Mouse (Mus musculus) ovary, adult 18-20 months (tissue): ENCODE measurements around the gene Krtap10-4.
"Not testable (repeated sequence)": the region's sequence is repeated elsewhere in the genome, so short reads cannot be mapped to it uniquely, and the experiment has no call there.

ENCODE experiments used
- DNase-seq: peaks from one replicate; pipeline ENCODE4 v3.0.0; 2022; ENCODE audit warnings: low spot score, mixed read lengths

Krtap10-4 gene

DNA sequence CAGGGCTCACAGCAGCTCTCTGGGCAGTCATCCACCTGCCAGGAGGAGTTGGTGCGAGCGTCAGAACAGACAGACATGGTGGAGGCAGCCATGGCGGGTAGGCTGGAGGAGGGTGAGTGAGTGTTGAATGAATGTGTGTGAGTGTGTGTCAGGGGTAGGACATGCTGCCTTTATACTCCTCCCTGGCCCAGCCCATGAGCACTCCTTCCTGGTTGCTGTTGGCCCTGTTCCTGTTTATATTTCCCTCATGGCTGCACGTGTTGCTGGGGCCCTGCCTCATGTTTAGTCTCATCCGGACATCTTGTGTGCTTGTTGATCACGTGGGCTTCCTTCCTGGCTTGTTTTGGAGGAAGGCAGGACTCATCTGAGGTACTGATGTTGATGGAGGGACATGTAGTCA is at the start of gene Krtap10-4:
Gene Krtap10-4 (minus strand): TSS at position 145 of the 400 bp plus-strand sequence.
- no peak for DNase-seq

DNA sequence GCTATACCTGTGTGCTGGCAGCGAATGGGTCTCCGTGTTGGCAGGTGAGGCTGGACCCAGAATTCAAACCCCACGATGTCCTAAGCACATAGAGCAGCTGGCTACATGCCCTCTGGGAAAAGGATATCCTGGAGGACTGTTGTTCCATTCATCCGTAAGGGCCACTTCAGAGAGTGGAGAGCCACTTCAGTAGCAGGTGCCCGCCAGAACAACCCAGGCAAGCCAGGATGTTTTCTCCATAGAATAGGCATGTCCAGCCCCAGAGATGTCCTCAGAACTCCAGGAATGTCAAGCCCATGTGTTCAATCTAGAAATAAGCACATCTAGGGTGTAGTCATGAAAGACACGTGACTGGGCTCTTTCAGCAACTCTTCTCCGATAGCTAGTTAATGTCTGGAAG is 42.8 kb upstream of the Krtap10-4 start:
- DNase-seq, result no peak

DNA sequence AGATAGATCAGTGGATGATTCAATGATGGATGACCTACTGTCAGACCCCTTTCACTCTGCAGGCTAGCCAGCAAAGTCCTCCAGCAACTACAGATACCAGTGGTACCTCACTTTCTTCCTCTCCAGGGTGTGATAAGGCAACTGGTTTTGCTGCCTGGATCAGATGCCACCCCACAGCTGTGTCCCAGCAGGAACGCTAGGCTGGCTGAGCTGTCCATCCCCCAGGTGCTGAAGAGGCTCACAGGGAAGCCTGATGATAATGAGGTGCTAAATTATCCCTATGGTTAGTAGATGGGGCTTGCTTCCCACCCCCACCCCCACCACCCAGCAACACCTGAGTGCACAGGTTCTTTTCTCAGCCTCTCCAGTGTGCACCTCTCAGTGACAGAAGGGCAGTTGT is 40.7 kb upstream of the Krtap10-4 start:
- DNase-seq, result no peak

DNA sequence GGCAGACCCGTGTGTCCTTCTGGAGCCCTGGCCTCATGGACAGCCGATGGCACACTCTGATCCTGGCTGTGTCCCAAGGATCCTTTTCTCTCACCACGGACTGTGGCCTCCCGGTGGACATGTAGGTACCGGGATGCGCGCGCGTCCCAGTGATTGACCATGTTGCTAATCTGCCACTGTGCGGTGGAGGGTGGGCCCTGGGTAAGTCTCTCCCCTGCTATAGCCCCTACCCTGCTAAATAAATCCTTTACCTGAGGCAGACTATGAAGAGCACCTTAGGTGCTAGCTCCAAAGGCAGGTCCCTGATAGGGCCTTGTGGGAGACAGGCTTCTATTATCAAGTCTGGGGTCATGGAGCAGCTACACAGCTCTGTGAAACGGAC is 37.9 kb upstream of the Krtap10-4 start:
- DNase-seq, result no peak

DNA sequence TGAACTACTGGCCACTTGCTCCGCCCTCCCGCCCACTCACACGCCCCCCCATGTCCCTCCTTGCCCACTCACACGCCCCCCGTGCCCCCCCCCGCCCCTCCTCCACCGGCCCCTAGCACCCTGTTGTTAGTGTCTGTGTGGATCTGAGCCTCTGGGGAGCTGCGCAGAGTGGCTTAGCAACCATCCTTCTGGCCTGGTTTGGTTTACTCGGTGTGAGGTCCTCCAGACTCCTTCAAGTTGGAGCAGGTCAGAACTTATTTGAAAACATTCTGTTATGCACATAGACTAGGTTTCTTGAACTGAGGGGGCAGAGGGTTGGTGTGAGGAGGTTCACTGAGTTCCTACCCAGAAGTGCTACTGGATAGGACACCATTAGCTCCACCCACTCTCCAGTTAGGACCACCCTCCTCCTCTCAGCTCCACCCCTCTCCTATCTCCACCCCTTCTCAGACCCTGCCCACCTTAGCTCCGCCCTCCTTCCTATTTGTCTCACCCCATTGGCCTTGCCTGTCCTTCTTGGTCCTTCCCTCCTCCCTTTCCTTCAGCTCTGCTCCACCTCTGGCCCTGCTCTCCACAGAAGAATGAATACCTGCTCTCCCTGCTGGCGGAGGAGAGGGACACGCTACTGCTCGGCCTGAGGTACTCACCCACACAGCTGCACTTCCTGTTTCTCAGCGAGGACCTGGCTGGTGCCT is 37.3 kb upstream of the Krtap10-4 start:
- peak; percentile 49 for DNase-seq

DNA sequence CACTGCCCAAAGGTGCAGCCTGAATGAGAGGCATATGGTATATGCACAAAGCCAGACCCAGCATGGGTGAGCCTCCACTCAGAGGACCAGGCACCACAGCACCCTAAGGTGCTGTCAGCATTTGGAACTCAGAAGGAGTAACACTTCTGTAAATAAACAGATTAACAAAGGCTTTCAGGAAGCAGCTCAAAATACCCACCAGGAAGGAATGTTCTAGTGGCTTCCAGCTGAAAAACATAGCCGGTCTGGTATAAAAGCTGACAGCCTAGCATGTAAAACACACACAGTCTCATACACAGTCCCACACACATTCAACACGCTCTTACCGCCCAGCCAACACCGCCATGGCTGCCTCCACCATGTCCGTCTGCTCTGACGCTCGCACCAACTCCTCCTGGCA is 34.8 kb upstream of the Krtap10-4 start, which contains the start of gene Gm3285:
Gene Gm3285 (plus strand): TSS at position 301 of the 400 bp plus-strand sequence.
- no peak for DNase-seq

DNA sequence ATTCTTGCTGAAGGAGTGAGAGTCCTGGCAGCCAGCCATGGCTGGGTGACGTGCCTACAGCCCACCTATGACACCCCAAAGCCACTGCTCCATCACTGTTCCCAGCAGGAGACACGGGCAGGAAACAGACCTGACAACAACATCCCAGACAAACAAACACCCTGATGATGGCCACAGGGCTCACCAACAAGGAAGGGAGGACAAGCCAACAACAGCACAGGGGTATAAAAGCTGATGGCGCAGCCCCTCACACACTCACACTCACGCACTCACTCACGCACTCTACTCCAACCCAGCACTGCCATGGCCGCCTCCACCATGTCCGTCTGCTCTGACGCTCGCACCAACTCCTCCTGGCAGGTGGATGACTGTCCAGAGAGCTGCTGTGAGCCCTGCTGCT is 25.7 kb upstream of the Krtap10-4 start, which contains the start of gene Gm10318:
Gene Gm10318 (plus strand): TSS at position 301 of the 400 bp plus-strand sequence.
- no peak for DNase-seq

DNA sequence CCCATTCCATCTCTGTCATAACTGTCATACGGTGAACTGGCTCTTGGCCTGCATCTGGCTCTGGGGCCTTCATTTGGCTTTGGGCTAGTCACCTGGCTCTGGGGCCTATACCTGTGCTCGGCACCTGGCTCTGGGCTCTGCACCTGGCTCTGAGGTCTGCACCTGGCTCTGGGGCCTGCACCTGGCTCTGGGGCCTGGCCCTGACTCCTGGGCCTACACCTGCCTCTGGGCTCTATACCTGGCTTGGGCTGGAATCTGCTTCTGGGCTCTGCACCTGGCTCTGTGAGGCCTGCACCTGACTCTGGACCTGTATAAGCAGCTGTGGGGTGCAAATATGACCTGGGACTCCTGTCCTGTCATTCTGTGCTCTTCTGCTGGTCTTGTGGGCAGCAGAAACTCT is 20.6 kb upstream of the Krtap10-4 start:
- no peak for DNase-seq

DNA sequence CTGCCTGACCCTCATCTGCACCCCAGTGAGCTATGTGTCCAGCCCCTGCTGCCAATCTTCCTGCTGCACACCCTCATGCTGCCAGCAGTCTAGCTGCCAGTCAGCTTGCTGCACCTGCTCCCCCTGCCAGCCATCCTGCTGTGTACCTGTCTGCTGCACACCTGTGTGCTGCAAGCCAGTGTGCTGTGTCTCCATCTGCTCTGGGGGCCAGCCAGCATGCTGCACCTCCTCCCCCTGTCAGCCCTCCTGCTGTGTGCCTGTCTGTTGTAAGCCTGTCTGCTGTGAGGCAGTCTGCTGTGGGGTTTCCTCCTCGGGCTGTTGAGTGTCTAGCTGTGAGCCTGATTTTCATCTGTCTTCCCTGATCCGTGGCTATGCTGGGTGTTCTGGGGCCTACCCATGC is 20.1 kb upstream of the Krtap10-4 start:
- DNase-seq, result no peak

DNA sequence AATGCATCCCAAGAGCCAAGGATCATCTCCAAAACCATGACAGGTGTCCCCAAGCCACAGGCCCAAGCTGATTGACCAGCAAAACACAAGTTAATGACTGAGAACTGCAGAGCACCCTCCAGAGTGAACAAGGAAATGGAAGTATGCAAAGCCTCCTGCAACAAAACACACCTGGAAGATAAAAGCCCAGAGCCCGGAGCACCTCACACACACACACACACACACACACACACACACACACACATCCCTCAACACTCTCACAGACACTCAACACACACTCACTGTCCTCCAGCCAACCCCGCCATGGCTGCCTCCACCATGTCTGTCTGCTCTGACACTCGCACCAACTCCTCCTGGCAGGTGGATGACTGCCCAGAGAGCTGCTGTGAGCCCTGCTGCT is 19.6 kb upstream of the Krtap10-4 start, which contains the start of gene Gm36176:
Gene Gm36176 (plus strand): TSS at position 301 of the 400 bp plus-strand sequence.
- DNase-seq, result no peak

DNA sequence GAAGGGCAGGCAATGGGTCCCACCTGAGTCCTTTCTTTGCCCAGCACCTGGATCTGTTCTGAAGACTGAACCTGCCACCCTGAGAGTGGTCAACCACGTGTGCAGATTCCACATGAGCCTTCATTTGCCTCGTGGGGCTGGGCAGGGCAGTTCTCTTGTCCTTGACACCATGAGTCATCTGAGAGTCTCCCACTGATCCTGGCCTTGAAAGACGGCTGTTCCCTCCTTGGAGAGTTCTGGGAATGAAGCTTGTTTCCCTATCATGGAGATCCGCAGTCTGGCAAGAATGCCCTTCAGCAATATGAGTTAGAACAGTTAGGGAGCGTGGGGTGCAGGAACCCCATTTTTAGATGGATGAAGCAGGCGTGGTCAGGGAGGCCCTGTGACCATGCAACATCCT is 12.1 kb upstream of the Krtap10-4 start:
- DNase-seq, result peak; percentile 54

DNA sequence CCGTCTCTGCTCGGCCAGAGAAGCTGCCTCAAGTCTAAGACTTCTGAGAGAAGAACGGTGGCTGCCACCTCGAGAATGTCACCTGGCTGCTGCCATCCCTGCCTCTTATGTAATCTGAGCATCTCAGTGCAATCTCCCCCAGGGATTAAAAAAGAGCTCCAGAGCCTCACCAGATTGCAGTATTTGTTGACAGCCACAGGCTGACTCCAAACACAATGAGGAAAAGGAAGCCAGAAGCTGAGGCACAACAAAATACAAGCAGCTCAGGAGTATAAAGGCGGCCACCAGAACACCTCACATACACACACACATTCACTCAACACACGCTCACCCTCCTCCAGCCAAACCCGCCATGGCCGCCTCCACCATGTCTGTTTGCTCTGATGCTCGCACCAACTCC is 8.8 kb upstream of the Krtap10-4 start, which contains the start of gene Krtap10-10:
Gene Krtap10-10 (plus strand): TSS at position 301 of the 400 bp plus-strand sequence.
- DNase-seq, result no peak

DNA sequence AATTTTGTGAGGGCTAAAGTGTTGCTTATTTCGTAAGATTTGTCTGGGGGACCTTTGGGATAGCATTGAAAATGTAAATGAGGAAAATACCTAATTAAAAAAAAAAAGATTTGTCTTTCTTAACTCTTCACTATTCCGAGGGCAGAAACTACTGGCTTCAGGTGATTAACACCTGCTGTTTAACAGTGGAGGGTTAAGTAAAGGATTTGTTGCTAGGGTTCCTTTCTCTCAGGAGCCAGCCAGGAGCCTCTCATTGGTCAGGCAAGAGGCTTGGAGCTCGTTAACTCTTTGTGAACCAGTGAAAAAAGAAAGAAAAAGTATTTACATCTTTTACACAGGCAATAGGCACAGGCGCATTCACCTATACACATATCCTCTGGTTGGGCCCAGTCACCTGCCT is 7.7 kb downstream of the Krtap10-4 start:
- no peak for DNase-seq

DNA sequence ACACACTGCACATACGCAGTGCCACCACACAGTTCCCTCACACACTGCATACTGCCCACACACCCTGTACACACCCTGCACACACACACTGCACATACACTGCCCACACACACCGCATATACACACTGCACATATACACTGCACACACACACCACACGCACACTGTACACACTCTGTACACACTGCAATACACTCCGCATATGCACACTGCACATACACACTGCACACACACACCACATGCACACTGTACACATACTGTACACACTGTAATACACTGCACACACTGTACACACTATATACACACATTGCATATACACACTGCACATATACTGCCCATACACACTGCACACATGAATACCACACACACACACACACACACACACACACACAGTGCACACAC is 8.4 kb downstream of the Krtap10-4 start:
- no peak for DNase-seq

DNA sequence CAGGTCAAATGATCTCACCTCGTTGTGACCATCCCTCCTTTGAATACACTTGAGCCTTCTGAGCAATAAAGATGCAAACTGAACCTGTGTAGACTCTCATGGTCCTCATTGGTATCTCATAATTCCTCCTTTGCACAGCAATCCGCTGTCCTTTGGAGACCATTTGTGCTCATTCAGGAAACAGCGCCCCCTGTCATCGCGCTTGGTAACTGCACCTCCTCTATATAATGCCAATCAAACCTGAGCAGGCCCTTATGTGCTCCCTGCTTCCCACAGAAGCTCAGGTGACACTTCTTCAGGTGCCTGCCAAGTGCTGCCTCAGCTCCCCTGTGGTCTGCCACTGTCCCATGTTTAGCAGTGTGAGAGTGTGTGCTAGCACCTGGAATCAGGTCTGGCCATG is 11.4 kb downstream of the Krtap10-4 start:
- DNase-seq, result no peak

DNA sequence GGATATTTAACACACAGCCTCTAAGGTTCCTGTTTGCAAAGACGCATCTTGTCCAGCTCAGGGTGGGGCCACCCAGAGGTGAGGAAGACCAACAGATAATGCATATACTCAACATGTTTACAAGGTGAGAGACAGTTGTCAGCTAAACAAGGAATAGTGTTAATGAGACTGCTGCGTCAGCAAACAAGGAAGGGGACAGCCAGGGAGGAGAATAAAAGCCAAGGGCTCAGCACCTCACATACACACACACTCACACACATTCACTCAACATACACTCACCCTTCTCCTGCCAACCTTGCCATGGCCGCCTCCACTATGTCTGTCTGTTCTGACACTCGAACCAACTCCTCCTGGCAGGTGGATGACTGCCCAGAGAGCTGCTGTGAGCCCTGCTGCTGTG is 12.5 kb downstream of the Krtap10-4 start, which contains the start of gene Gm2696:
Gene Gm2696 (plus strand): TSS at position 301 of the 400 bp plus-strand sequence.
- no peak for DNase-seq

DNA sequence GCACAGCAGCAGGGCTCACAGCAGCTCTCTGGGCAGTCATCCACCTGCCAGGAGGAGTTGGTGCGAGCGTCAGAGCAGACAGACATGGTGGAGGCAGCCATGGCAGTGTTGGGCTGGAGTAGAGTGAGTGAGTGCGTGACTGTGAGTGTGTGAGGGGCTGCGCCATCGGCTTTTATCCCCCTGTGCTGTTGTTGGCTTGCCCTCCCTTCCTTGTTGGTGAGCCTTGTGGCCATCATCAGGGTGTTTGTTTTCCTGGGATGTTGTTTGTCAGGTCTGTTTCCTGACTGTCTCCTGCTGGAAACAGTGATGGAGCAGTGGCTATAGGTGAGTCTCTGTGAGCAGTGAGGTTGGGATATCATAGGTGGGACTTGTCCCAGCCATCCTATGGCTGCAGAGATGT is 15.2 kb downstream of the Krtap10-4 start, which contains the start of gene Gm9507:
Gene Gm9507 (minus strand): TSS at position 101 of the 400 bp plus-strand sequence.
- DNase-seq, result no peak

DNA sequence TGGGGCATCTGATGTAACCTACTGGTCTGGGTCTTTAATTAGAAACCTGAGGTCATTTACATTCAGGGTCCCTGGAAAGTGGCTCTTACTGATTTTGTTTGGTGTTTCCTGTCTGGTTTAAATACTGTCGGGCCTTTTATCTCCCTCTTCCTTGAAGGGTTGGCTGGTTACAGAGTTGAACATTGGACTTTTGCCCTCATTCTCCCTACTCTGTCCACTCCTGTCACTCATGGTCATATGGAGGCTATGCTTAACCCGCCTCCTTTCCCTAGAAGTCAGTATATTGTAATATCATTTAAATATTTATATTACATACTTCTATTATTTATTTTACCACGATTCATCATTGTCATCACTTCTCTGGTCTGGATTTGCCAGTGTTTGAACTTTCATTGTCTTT is 22.8 kb downstream of the Krtap10-4 start:
- no peak for DNase-seq

DNA sequence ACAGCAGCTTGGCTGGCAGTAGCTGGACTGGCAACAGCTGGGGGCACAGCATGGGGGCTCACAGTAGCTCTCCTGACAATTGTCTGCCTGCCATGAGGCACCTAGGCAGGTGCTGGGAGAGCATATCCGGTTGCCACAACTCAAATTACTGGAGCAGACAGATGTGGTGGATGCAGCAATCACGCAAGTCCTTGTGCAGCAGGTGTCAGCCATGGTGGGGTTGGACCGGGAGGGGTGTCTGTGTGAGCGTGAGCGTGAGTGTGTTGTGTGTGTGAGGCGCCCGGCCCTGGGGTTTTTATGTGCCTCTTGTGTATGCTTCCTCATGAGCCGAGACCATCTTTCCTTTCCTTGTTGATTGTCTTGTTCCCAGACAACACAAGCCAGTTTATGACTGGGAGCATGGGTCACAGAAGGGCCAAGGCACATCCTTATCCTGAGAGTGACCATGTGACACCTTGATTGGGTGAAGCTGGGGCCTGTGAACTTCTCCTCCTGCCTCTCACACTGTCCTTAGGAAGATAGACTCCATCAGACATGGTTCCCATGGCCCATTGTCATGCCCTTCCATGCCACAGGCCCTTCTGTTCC is 27.9 kb downstream of the Krtap10-4 start, which contains the start of gene Gm19668:
Gene Gm19668 (minus strand): TSS at position 213 of the 588 bp plus-strand sequence.
- DNase-seq, result no peak

DNA sequence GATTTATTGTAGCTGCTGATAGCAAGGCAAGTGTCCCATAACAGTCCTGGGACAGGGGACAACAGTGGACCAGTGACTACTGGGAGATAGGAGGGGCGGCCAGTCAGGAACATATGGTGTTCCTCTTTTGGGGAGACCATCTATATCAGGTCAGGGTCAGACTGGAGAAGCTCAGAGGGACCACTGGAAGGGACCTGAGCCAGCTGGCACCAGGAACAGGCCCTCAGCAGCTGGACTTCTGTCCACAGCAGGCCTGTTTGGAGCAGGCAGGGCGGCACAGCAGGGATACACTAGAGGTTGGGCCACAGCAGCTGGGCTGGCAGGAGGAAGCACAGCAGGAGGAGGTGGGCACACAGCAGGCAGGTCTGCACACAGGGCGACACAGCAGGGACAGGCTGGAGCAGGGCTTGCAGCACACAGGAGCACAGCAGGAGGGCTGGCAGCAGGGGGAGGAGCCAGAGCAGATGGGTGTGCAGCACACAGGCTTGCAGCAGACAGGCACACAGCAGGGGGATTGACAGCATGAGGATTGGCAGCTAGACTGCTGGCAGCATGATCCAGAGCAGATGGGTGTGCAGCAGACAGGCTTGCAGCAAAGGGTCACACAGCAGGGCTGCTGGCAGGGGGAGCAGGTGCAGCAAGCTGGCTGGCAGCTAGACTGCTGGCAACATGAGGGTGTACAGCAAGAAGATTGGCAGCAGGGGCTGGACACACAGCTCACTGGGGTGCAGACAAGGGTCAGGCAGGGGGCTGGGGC is 28.6 kb downstream of the Krtap10-4 start:
- DNase-seq, result not testable (repeated sequence)

DNA sequence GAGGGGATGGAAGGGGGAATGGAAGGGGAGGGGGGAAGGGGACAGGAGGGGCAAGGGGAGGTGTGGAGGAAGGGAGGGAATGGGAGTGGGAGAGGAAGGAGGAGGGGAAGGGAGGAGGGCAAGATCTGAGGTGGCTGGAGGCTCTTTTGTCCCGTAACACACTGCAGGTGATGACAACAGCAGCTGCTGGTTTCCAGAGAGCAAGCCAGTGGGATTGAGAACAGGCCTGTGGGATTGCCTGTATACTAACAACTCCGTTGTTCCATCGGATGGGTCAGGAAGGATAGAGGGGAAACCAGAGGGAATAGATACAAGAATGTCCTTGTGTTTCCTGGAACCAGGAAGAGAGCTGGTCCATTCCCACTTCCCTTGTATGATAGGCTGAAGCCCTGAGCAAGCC is 29.2 kb downstream of the Krtap10-4 start:
- DNase-seq, result no peak

DNA sequence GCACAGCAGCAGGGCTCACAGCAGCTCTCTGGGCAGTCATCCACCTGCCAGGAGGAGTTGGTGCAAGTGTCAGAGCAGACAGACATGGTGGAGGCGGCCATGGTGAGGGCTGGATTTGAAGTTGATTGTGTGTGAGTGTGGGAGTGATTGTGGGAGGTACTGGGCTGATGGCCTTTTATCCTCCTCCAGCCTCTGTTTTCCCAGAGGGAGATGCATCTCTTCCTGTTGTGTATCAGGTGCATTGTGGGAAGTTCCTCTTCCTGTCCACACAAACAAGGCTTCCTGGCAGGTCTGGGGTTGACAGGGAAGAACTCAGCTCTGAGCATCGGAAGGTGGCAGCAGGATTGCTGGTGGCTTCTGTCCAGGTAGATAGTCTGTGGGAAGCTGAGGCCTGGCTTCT is 31.9 kb downstream of the Krtap10-4 start, which contains the start of gene Gm9639:
Gene Gm9639 (minus strand): TSS at position 101 of the 400 bp plus-strand sequence.
- DNase-seq, result no peak
